Mouse (Mus musculus) embryonic facial prominence, embryonic 14.5 days (tissue): ENCODE measurements at regions not wholly inside any gene's neighbourhood (a gene's known extent, or its start where the extent isn't known, plus 50 kb on each side); places are given as distances from the start of the nearest gene placed in this dataset.

ENCODE experiments used
- ATAC-seq: fragments of 200-750 bp; cut with Nextera tagmentation; 2 replicates; pipeline ENCODE4 v1.8.0; 2017; ENCODE audit warnings: low read depth, moderate number of reproducible peaks, moderate TSS enrichment
- DNase-seq: peaks from one replicate; pipeline ENCODE4 v3.0.0-alpha.2; 2015; ENCODE audit warnings: low spot score
- H3K27ac ChIP-seq: fragments of 300-500 bp; sonication (generic); replicated peaks from 2 replicates; pipeline ENCODE4 v1.5.1; 2014; ENCODE audit warnings: low read depth, mild to moderate bottlenecking, low read length, moderate library complexity
- H3K27me3 ChIP-seq: fragments of 300-500 bp; sonication (generic); replicated peaks from 2 replicates; pipeline ENCODE4 v1.6.1; 2014; ENCODE audit warnings: low read length; ENCODE audit not compliant: control insufficient read depth, insufficient read depth
- H3K36me3 ChIP-seq: fragments of 300-500 bp; sonication (generic); 2 replicates; pipeline ENCODE4 v1.6.1; 2014; ENCODE audit warnings: low read length, mixed read lengths; ENCODE audit not compliant: control insufficient read depth, insufficient read depth
- H3K4me1 ChIP-seq: fragments of 300-500 bp; sonication (generic); 2 replicates; pipeline ENCODE4 v1.6.1; 2014; ENCODE audit warnings: antibody characterized with exemption, low read length; ENCODE audit not compliant: control insufficient read depth, insufficient read depth
- H3K4me2 ChIP-seq: fragments of 300-500 bp; sonication (generic); 2 replicates; pipeline ENCODE4 v1.6.1; 2014; ENCODE audit warnings: low read depth, mild to moderate bottlenecking, low read length, moderate library complexity, mixed read lengths
- H3K4me3 ChIP-seq: fragments of 300-500 bp; sonication (generic); 2 replicates; pipeline ENCODE4 v1.5.1; 2014; ENCODE audit warnings: low read depth, mild to moderate bottlenecking, low read length
- H3K9ac ChIP-seq: fragments of 300-500 bp; sonication (generic); 2 replicates; pipeline ENCODE4 v1.6.1; 2014; ENCODE audit warnings: low read depth, mild to moderate bottlenecking, low read length, moderate library complexity, mixed read lengths
- H3K9me3 ChIP-seq: fragments of 300-500 bp; sonication (generic); 2 replicates; pipeline ENCODE4 v1.6.1; 2016; ENCODE audit warnings: low read length; ENCODE audit not compliant: control insufficient read depth
- WGBS: fragments of 180-500 bp; shearing (Covaris S2); extraction: QIAGEN DNeasy Blood & Tissue Kit; methylation state at CpG from one replicate; pipeline ENCODE4 v1.1.7; 2014; 5-methylcytosine and 5-hydroxymethylcytosine counted together

- Histone ChIP-seq H3K9me3 (no peaks in the 10 kb centered on the region), H3K4me1 (no peaks in the 10 kb centered on the region), H3K27ac (no peak overlapping the region), H3K27me3 (no peaks in the 10 kb centered on the region), H3K4me2 (no peak overlapping the region), H3K4me3 (no peak overlapping the region), H3K9ac (no peak overlapping the region), H3K36me3 (no peaks in the 10 kb centered on the region)
- ATAC-seq = no peak
- WGBS = 90% methylated on average over 4 of the region's 4 CpGs
- no peak for DNase-seq
Observed at GRCm38 (mm10) chr4:140358846-140359245, 112.3 kb upstream of the Igsf21 start.

- Histone ChIP-seq H3K27ac (no peak overlapping the region), H3K4me1 (no peaks in the 10 kb centered on the region), H3K4me3 (no peak overlapping the region), H3K36me3 (no peaks in the 10 kb centered on the region), H3K4me2 (no peak overlapping the region), H3K27me3 (no peaks in the 10 kb centered on the region), H3K9me3 (no peaks in the 10 kb centered on the region), H3K9ac (no peak overlapping the region)
- ATAC-seq (no peak), DNase-seq (peak; percentile 89)
- 6% methylated on average over 5 of the region's 5 CpGs for WGBS
Observed at GRCm38 (mm10) chr4:140358103-140358502, 111.5 kb upstream of the Igsf21 start.

GRCm38 (mm10) chr4:140355144-140355550 lies 108.6 kb upstream of the Igsf21 start:
- Histone ChIP-seq H3K27ac (no peak overlapping the region), H3K9me3 (no peaks in the 10 kb centered on the region), H3K4me3 (no peak overlapping the region), H3K27me3 (no peaks in the 10 kb centered on the region), H3K9ac (no peak overlapping the region), H3K4me1 (no peaks in the 10 kb centered on the region), H3K4me2 (no peak overlapping the region), H3K36me3 (no peaks in the 10 kb centered on the region)
- DNase-seq = no peak
- ATAC-seq = no peak
- WGBS = 71% methylated on average over 12 of the region's 12 CpGs

GRCm38 (mm10) chr4:140348802-140349201 lies 102.2 kb upstream of the Igsf21 start:
- H3K27me3 ChIP-seq = no peaks in the 10 kb centered on the region
- 58% methylated on average over 3 of the region's 4 CpGs for WGBS
- DNase-seq (no peak), ATAC-seq (no peak)
- no peak overlapping the region for H3K4me3 ChIP-seq
- H3K27ac ChIP-seq = no peak overlapping the region
- no peak overlapping the region for H3K4me2 ChIP-seq
- H3K9me3 ChIP-seq = no peaks in the 10 kb centered on the region
- H3K9ac ChIP-seq = no peak overlapping the region
- no peaks in the 10 kb centered on the region for H3K4me1 ChIP-seq
- H3K36me3 ChIP-seq = no peaks in the 10 kb centered on the region

- no peaks in the 10 kb centered on the region for H3K27me3 ChIP-seq
- ATAC-seq = no peak
- no peak overlapping the region for H3K4me2 ChIP-seq
- no peaks in the 10 kb centered on the region for H3K9me3 ChIP-seq
- H3K4me3 ChIP-seq = no peak overlapping the region
- no peak overlapping the region for H3K9ac ChIP-seq
- no peaks in the 10 kb centered on the region for H3K36me3 ChIP-seq
- no peaks in the 10 kb centered on the region for H3K4me1 ChIP-seq
- H3K27ac ChIP-seq = no peak overlapping the region
- DNase-seq = no peak
- 89% methylated on average over 4 of the region's 4 CpGs for WGBS
Observed at GRCm38 (mm10) chr4:140330138-140330537, 83.6 kb upstream of the Igsf21 start.

GRCm38 (mm10) chr4:140326706-140327440 lies 80.3 kb upstream of the Igsf21 start:
- Histone ChIP-seq H3K9ac (no peak overlapping the region), H3K27me3 (no peaks in the 10 kb centered on the region), H3K4me3 (no peak overlapping the region), H3K4me2 (no peak overlapping the region), H3K9me3 (0 out of 2 replicates have a peak, but pooled peaks cover 4% of the 10 kb centered on the region), H3K27ac (no peak overlapping the region), H3K36me3 (no peaks in the 10 kb centered on the region), H3K4me1 (no peaks in the 10 kb centered on the region)
- 32% methylated on average over 10 of the region's 10 CpGs for WGBS
- no peak for ATAC-seq
- peak; percentile 12 for DNase-seq

GRCm38 (mm10) chr4:140325677-140326052 lies 79.1 kb upstream of the Igsf21 start:
- no peak overlapping the region for H3K4me2 ChIP-seq
- no peaks in the 10 kb centered on the region for H3K36me3 ChIP-seq
- H3K9me3 ChIP-seq = 0 out of 2 replicates have a peak, but pooled peaks cover 4% of the 10 kb centered on the region
- H3K9ac ChIP-seq = no peak overlapping the region
- no peaks in the 10 kb centered on the region for H3K4me1 ChIP-seq
- WGBS = 88% methylated on average over 7 of the region's 7 CpGs
- DNase-seq = no peak
- H3K27ac ChIP-seq = no peak overlapping the region
- H3K4me3 ChIP-seq = no peak overlapping the region
- no peak for ATAC-seq
- no peaks in the 10 kb centered on the region for H3K27me3 ChIP-seq

- no peak for DNase-seq
- 0 out of 2 replicates have a peak, but pooled peaks cover 4% of the 10 kb centered on the region for H3K9me3 ChIP-seq
- no peaks in the 10 kb centered on the region for H3K36me3 ChIP-seq
- no peak for ATAC-seq
- WGBS = 85% methylated on average over 8 of the region's 8 CpGs
- H3K4me1 ChIP-seq = no peaks in the 10 kb centered on the region
- H3K4me3 ChIP-seq = no peak overlapping the region
- H3K27ac ChIP-seq = no peak overlapping the region
- H3K9ac ChIP-seq = no peak overlapping the region
- H3K4me2 ChIP-seq = no peak overlapping the region
- H3K27me3 ChIP-seq = no peaks in the 10 kb centered on the region
Observed at GRCm38 (mm10) chr4:140324971-140325676, 78.5 kb upstream of the Igsf21 start.
